Mouse (Mus musculus) heart, embryonic 10.5 days (tissue): ENCODE data around the gene Bckdhb. TPM values are rescaled to one million over a fixed set of nuclear protein-coding genes. Genes with fewer than 3 reads are reported as not detected.
"Not testable (repeated sequence)": the region's sequence is repeated elsewhere in the genome, so short reads cannot be mapped to it uniquely, and the experiment has no call there.

Source experiments
- DNase-seq: peaks from one replicate; pipeline ENCODE4 v3.0.0-alpha.2; 2017; ENCODE audit warnings: low spot score
- H3K27ac ChIP-seq: fragments of 300-500 bp; sonication (generic); 2 replicates; pipeline ENCODE4 v1.5.1; 2016; ENCODE audit warnings: mild to moderate bottlenecking
- H3K27me3 ChIP-seq: fragments of 300-500 bp; sonication (generic); 2 replicates; pipeline ENCODE4 v1.6.1; 2016; ENCODE audit warnings: mild to moderate bottlenecking; ENCODE audit not compliant: poor library complexity, insufficient read depth, severe bottlenecking
- H3K36me3 ChIP-seq: fragments of 300-500 bp; sonication (generic); 2 replicates; pipeline ENCODE4 v1.6.1; 2016; ENCODE audit warnings: mild to moderate bottlenecking, moderate library complexity
- H3K4me1 ChIP-seq: fragments of 300-500 bp; sonication (generic); 2 replicates; pipeline ENCODE4 v1.6.1; 2016; ENCODE audit warnings: mild to moderate bottlenecking
- H3K4me3 ChIP-seq: fragments of 300-500 bp; sonication (generic); 2 replicates; pipeline ENCODE4 v1.5.1; 2016; ENCODE audit warnings: mild to moderate bottlenecking, moderate library complexity
- H3K9me3 ChIP-seq: fragments of 300-500 bp; sonication (generic); 2 replicates; pipeline ENCODE4 v1.6.1; 2016; ENCODE audit warnings: mild to moderate bottlenecking, moderate library complexity
- WGBS: fragments of 180-500 bp; shearing (Covaris S2); methylation state at CpG from one replicate; pipeline ENCODE4 v1.1.7; 2016; 5-methylcytosine and 5-hydroxymethylcytosine counted together
- polyA plus RNA-seq: library from polyadenylated mRNA; unstranded; fragments of >200 nt; fragmentation: Nextera tagmentation; extraction: Ambion mirVana; gene quantifications from 2 replicates; pipeline ENCODE4 v1.2.1, GENCODE M21; 2016

Bckdhb gene
- polyA plus RNA-seq, 1 experiment from 2014 or later = 49.6 TPM

GRCm38 (mm10) chr9:83973467-83973866 is 48.5 kb downstream of the Bckdhb start:
- H3K4me3 ChIP-seq = no peak overlapping the region
- no peaks in the 10 kb centered on the region for H3K4me1 ChIP-seq
- no peak overlapping the region for H3K27ac ChIP-seq
- H3K36me3 ChIP-seq = peaks cover 1% of the 10 kb centered on the region; the same call in 1 of the 2 replicates
- WGBS = 82% methylated on average over 2 of the region's 2 CpGs
- no peaks in the 10 kb centered on the region for H3K9me3 ChIP-seq
- DNase-seq = no peak
- no peaks in the 10 kb centered on the region for H3K27me3 ChIP-seq

GRCm38 (mm10) chr9:83975811-83976210 is 50.9 kb downstream of the Bckdhb start:
- H3K4me1 ChIP-seq = no peaks in the 10 kb centered on the region

GRCm38 (mm10) chr9:83981234-83981633 is 56.3 kb downstream of the Bckdhb start:
- H3K27ac ChIP-seq = no peak overlapping the region
- WGBS = 54% methylated on average over 7 of the region's 7 CpGs
- H3K27me3 ChIP-seq = no peaks in the 10 kb centered on the region
- H3K9me3 ChIP-seq = peaks cover 3% of the 10 kb centered on the region; the same call in 1 of the 2 replicates
- peaks cover 6% of the 10 kb centered on the region; the same call in 1 of the 2 replicates for H3K36me3 ChIP-seq
- H3K4me1 ChIP-seq = no peaks in the 10 kb centered on the region
- H3K4me3 ChIP-seq = no peak overlapping the region
- DNase-seq = no peak

More at GRCm38 (mm10) chr9:83975811-83976210, 50.9 kb downstream of the Bckdhb start:
- peaks cover 6% of the 10 kb centered on the region; the same call in 1 of the 2 replicates for H3K36me3 ChIP-seq
- H3K4me3 ChIP-seq = no peak overlapping the region
- no peaks in the 10 kb centered on the region for H3K27me3 ChIP-seq
- H3K27ac ChIP-seq = no peak overlapping the region
- peaks cover 3% of the 10 kb centered on the region; the same call in 1 of the 2 replicates for H3K9me3 ChIP-seq
- peak; percentile 20 for DNase-seq
- 69% methylated on average over 2 of the region's 2 CpGs for WGBS

GRCm38 (mm10) chr9:84008961-84009360 is 84.0 kb downstream of the Bckdhb start:
- Histone ChIP-seq H3K27ac (no peak overlapping the region), H3K4me1 (no peaks in the 10 kb centered on the region), H3K4me3 (no peak overlapping the region), H3K36me3 (peaks cover 7% of the 10 kb centered on the region), H3K9me3 (no peaks in the 10 kb centered on the region), H3K27me3 (no peaks in the 10 kb centered on the region)
- WGBS = 92% methylated on average over 2 of the region's 2 CpGs
- peak; percentile 33 for DNase-seq

- Histone ChIP-seq H3K4me3 (no peak overlapping the region), H3K27me3 (no peaks in the 10 kb centered on the region), H3K36me3 (no peaks in the 10 kb centered on the region), H3K27ac (no peak overlapping the region), H3K4me1 (no peaks in the 10 kb centered on the region), H3K9me3 (no peaks in the 10 kb centered on the region)
- no peak for DNase-seq
Measured at GRCm38 (mm10) chr9:84011146-84011545, 86.2 kb downstream of the Bckdhb start.

- 78% methylated on average over 8 of the region's 8 CpGs for WGBS
- H3K36me3 ChIP-seq, H3K4me1 ChIP-seq, H3K27me3 ChIP-seq, H3K27ac ChIP-seq, H3K4me3 ChIP-seq, H3K9me3 ChIP-seq, DNase-seq: not testable (repeated sequence)
Measured at GRCm38 (mm10) chr9:84018141-84018540, 93.2 kb downstream of the Bckdhb start.

GRCm38 (mm10) chr9:84019627-84020026 is 94.7 kb downstream of the Bckdhb start:
- DNase-seq = no peak
- Histone ChIP-seq H3K4me1 (0 out of 2 replicates have a peak, but pooled peaks cover 3% of the 10 kb centered on the region), H3K4me3 (no peak overlapping the region), H3K9me3 (no peaks in the 10 kb centered on the region), H3K36me3 (no peaks in the 10 kb centered on the region), H3K27me3 (no peaks in the 10 kb centered on the region), H3K27ac (no peak overlapping the region)
- WGBS = 68% methylated on average over 2 of the region's 2 CpGs

GRCm38 (mm10) chr9:84021189-84021588 is 96.2 kb downstream of the Bckdhb start:
- no peak for DNase-seq
- WGBS = 86% methylated on average over 6 of the region's 6 CpGs
- Histone ChIP-seq H3K4me3 (no peak overlapping the region), H3K36me3 (no peaks in the 10 kb centered on the region), H3K27ac (no peak overlapping the region), H3K9me3 (no peaks in the 10 kb centered on the region), H3K27me3 (no peaks in the 10 kb centered on the region), H3K4me1 (0 out of 2 replicates have a peak, but pooled peaks cover 3% of the 10 kb centered on the region)

GRCm38 (mm10) chr9:84028120-84028519 is 103.2 kb downstream of the Bckdhb start:
- Histone ChIP-seq H3K36me3 (no peaks in the 10 kb centered on the region), H3K4me3 (no peak overlapping the region), H3K9me3 (no peaks in the 10 kb centered on the region), H3K27ac (no peak overlapping the region), H3K27me3 (no peaks in the 10 kb centered on the region), H3K4me1 (peaks cover 10% of the 10 kb centered on the region; the same call in 1 of the 2 replicates)
- 85% methylated on average over 2 of the region's 2 CpGs for WGBS
- no peak for DNase-seq

GRCm38 (mm10) chr9:84030691-84031290 is 105.8 kb downstream of the Bckdhb start:
- no peaks in the 10 kb centered on the region for H3K27me3 ChIP-seq
- no peak overlapping the region for H3K27ac ChIP-seq
- 61% methylated on average over 6 of the region's 6 CpGs for WGBS
- no peaks in the 10 kb centered on the region for H3K9me3 ChIP-seq
- H3K36me3 ChIP-seq = no peaks in the 10 kb centered on the region
- DNase-seq = no peak
- peaks cover 12% of the 10 kb centered on the region; the same call in 1 of the 2 replicates for H3K4me1 ChIP-seq
- H3K4me3 ChIP-seq = no peak overlapping the region

- Histone ChIP-seq H3K9me3 (no peaks in the 10 kb centered on the region), H3K27ac (no peak overlapping the region), H3K27me3 (no peaks in the 10 kb centered on the region), H3K4me1 (peaks cover 12% of the 10 kb centered on the region; the same call in 1 of the 2 replicates), H3K36me3 (no peaks in the 10 kb centered on the region), H3K4me3 (no peak overlapping the region)
- 84% methylated on average over 6 of the region's 6 CpGs for WGBS
- DNase-seq = no peak
Measured at GRCm38 (mm10) chr9:84031406-84031805, 106.5 kb downstream of the Bckdhb start.

- peak overlapping the region; percentile 27; the same call in 1 of the 2 replicates for H3K4me3 ChIP-seq
- H3K27ac ChIP-seq = no peak overlapping the region
- WGBS = 32% methylated on average over 19 of the region's 19 CpGs
- H3K27me3 ChIP-seq = no peaks in the 10 kb centered on the region
- no peaks in the 10 kb centered on the region for H3K9me3 ChIP-seq
- H3K4me1 ChIP-seq = peaks cover 12% of the 10 kb centered on the region; the same call in 1 of the 2 replicates
- H3K36me3 ChIP-seq = no peaks in the 10 kb centered on the region
- no peak for DNase-seq
Measured at GRCm38 (mm10) chr9:84032669-84033341, 107.9 kb downstream of the Bckdhb start.

GRCm38 (mm10) chr9:84036046-84036445 is 111.1 kb downstream of the Bckdhb start:
- WGBS = 84% methylated on average over 8 of the region's 8 CpGs
- H3K27ac ChIP-seq = no peak overlapping the region

More at GRCm38 (mm10) chr9:84036046-84036445, 111.1 kb downstream of the Bckdhb start:
- Histone ChIP-seq H3K27me3 (no peaks in the 10 kb centered on the region), H3K36me3 (no peaks in the 10 kb centered on the region), H3K9me3 (no peaks in the 10 kb centered on the region), H3K4me1 (peaks cover 8% of the 10 kb centered on the region; the same call in 1 of the 2 replicates), H3K4me3 (no peak overlapping the region)
- DNase-seq = no peak
